9 mouse cellular contexts compared by ENCODE assay signal in genomic region chr2:178691190-178691864, GRCm38 (mm10).
DNase-seq lines count a peak whose midpoint lies in the region; ATAC-seq lines count a peak whose summit lies in the region.
"Had no signal": no experiment of that assay in that cellular context is flagged by ENCODE, and none has a peak within 500 bp of the region (broad histone marks: within the 10 kb centered on the region; RNA-seq: fewer than 3 reads in every experiment).

No protein-coding gene starts in this region.

- H3K36me3 ChIP-seq in hindbrain, embryonic 13.5 days: no peaks in the 10 kb centered on the region
- H3K36me3 ChIP-seq in hindbrain, embryonic 11.5 days (ENCODE audit: control insufficient read depth, insufficient read depth, low read length): no peaks in the 10 kb centered on the region
- no peaks in the 10 kb centered on the region for H3K36me3 ChIP-seq in liver, embryonic 12.5 days
- no peaks in the 10 kb centered on the region for H3K36me3 ChIP-seq in hindbrain, embryonic 16.5 days (ENCODE audit: control insufficient read depth, insufficient read depth, low read length)
- H3K36me3 ChIP-seq: G1E had no signal

- H3K27me3 ChIP-seq in hindbrain, embryonic 13.5 days: 0 out of 2 replicates have a peak, but pooled peaks cover 7% of the 10 kb centered on the region
- H3K27me3 ChIP-seq in hindbrain, embryonic 11.5 days (ENCODE audit: control insufficient read depth, insufficient read depth, low read length): no peaks in the 10 kb centered on the region
- no peaks in the 10 kb centered on the region for H3K27me3 ChIP-seq in liver, embryonic 12.5 days (replicated peaks)
- H3K27me3 ChIP-seq in hindbrain, embryonic 16.5 days (replicated peaks; ENCODE audit: control insufficient read depth, insufficient read depth, low read length): no peaks in the 10 kb centered on the region

- no peak overlapping the region for H3K4me3 ChIP-seq in hindbrain, embryonic 13.5 days
- no peak overlapping the region for H3K4me3 ChIP-seq in hindbrain, embryonic 11.5 days (ENCODE audit: low read depth, low read length)
- no peak overlapping the region for H3K4me3 ChIP-seq in liver, embryonic 12.5 days
- no peak overlapping the region for H3K4me3 ChIP-seq in hindbrain, embryonic 16.5 days (ENCODE audit: low read length)

- H3K4me1 ChIP-seq in hindbrain, embryonic 13.5 days (replicated peaks): peaks cover 5% of the 10 kb centered on the region
- no peaks in the 10 kb centered on the region; the same call in 1 of the 2 replicates for H3K4me1 ChIP-seq in hindbrain, embryonic 11.5 days (replicated peaks; ENCODE audit: control insufficient read depth, insufficient read depth, low read length)
- H3K4me1 ChIP-seq in liver, embryonic 12.5 days: peaks cover 19% of the 10 kb centered on the region; the same call in 1 of the 2 replicates
- peaks cover 4% of the 10 kb centered on the region for H3K4me1 ChIP-seq in hindbrain, embryonic 16.5 days (ENCODE audit: control insufficient read depth, insufficient read depth, low read depth, low read length)

- 76% methylated on average over 13 of the region's 13 CpGs for WGBS in hindbrain, embryonic 13.5 days
- 80% methylated on average over 13 of the region's 13 CpGs for WGBS in hindbrain, embryonic 11.5 days
- WGBS in liver, embryonic 12.5 days (ENCODE audit: insufficient replicate concordance): 54% methylated on average over 13 of the region's 13 CpGs
- WGBS in hindbrain, embryonic 16.5 days: 68% methylated on average over 13 of the region's 13 CpGs

- no peaks in the 10 kb centered on the region for H3K9me3 ChIP-seq in hindbrain, embryonic 13.5 days
- no peaks in the 10 kb centered on the region for H3K9me3 ChIP-seq in hindbrain, embryonic 11.5 days (ENCODE audit: control insufficient read depth, low read length)
- H3K9me3 ChIP-seq in liver, embryonic 12.5 days (replicated peaks): no peaks in the 10 kb centered on the region
- no peaks in the 10 kb centered on the region for H3K9me3 ChIP-seq in hindbrain, embryonic 16.5 days (ENCODE audit: control insufficient read depth, low read length)

- DNase-seq in hindbrain, embryonic 11.5 days (ENCODE audit: low spot score): no peak
- peak; percentile 41 to 74 for DNase-seq in urinary bladder, adult 18-20 months (ENCODE audit: low spot score in 2 of 2)
- DNase-seq in urinary bladder, postnatal 10 days (ENCODE audit: low spot score): no peak
- peak; percentile 58 to 59 for DNase-seq in urinary bladder, postnatal 36 days (ENCODE audit: low spot score in 2 of 2)
- no peak for DNase-seq in embryo, embryonic 9.5 days (ENCODE audit: extremely low spot score)

- no peak overlapping the region for H3K9ac ChIP-seq in hindbrain, embryonic 13.5 days
- H3K9ac ChIP-seq in hindbrain, embryonic 11.5 days (ENCODE audit: low read depth, low read length): no peak overlapping the region
- no peak overlapping the region for H3K9ac ChIP-seq in liver, embryonic 12.5 days
- no peak overlapping the region for H3K9ac ChIP-seq in hindbrain, embryonic 16.5 days (ENCODE audit: low read depth, low read length)

- H3K4me2 ChIP-seq in hindbrain, embryonic 13.5 days: no peak overlapping the region
- H3K4me2 ChIP-seq in hindbrain, embryonic 11.5 days (replicated peaks; ENCODE audit: low read depth, low read length): no peak overlapping the region
- H3K4me2 ChIP-seq in liver, embryonic 12.5 days: no peak overlapping the region
- no peak overlapping the region for H3K4me2 ChIP-seq in hindbrain, embryonic 16.5 days (ENCODE audit: low read length)

- ATAC-seq in hindbrain, embryonic 13.5 days (ENCODE audit: low FRiP score): no peak
- no peak for ATAC-seq in hindbrain, embryonic 11.5 days (ENCODE audit: low FRiP score)
- 0 out of 2 replicates have a peak, but pooled peaks have one; percentile 13 for ATAC-seq in liver, embryonic 12.5 days
- ATAC-seq in hindbrain, embryonic 16.5 days: no peak

- 0 out of 2 replicates have a peak overlapping the region, but pooled peaks have one; percentile 30 for H3K27ac ChIP-seq in hindbrain, embryonic 13.5 days
- no peak overlapping the region for H3K27ac ChIP-seq in hindbrain, embryonic 11.5 days (ENCODE audit: low read depth, low read length)
- H3K27ac ChIP-seq in liver, embryonic 12.5 days: no peak overlapping the region
- no peak overlapping the region for H3K27ac ChIP-seq in hindbrain, embryonic 16.5 days (ENCODE audit: low read depth, low read length)

Comparison
In these comparisons a context has a peak if more than half of its experiments do, and no peak if none do; other contexts are left out.
1. DNase-seq: peak in urinary bladder, adult 18-20 months (2 of 2) and urinary bladder, postnatal 36 days (2 of 2); none in hindbrain, embryonic 11.5 days (single experiment), urinary bladder, postnatal 10 days (single experiment) and embryo, embryonic 9.5 days (single experiment).